Mouse (Mus musculus) C2C12 (cell line): ENCODE measurements around the gene Olfr1107. TPM values are rescaled to one million over a fixed set of nuclear protein-coding genes. Genes with fewer than 3 reads are reported as not detected.

Source experiments
- H3K27me3 ChIP-seq: one replicate; pipeline ENCODE4 v1.6.1; 2011; ENCODE audit not compliant: control insufficient read depth, insufficient read depth, insufficient read length
- H3K36me3 ChIP-seq: one replicate; pipeline ENCODE4 v1.6.1; 2011; ENCODE audit not compliant: control insufficient read depth, insufficient read depth
- H3K4me3 ChIP-seq: one replicate; pipeline ENCODE4 v1.5.1; 2011; ENCODE audit warnings: mild to moderate bottlenecking, control low read depth; ENCODE audit not compliant: poor library complexity, insufficient read depth, severe bottlenecking
- H3K79me2 ChIP-seq: one replicate; pipeline ENCODE4 v1.6.1; 2011; ENCODE audit not compliant: control insufficient read depth, insufficient read depth
- H3K79me3 ChIP-seq: one replicate; pipeline ENCODE4 v1.6.1; 2011; ENCODE audit warnings: low read depth, control low read depth
- H3ac ChIP-seq: one replicate; pipeline ENCODE3; 2011; ENCODE audit warnings: low read depth; ENCODE audit not compliant: control insufficient read depth, insufficient read length
- CEBPB ChIP-seq: IDR thresholded peaks from one replicate; pipeline ENCODE4 v1.6.1; 2011; ENCODE audit warnings: low read depth, mild to moderate bottlenecking, control low read depth, moderate library complexity
- CTCF ChIP-seq: IDR thresholded peaks from one replicate; pipeline ENCODE4 v1.5.1; 2011; ENCODE audit not compliant: control insufficient read depth, insufficient read depth, insufficient read length
- FOSL1 ChIP-seq: IDR thresholded peaks from one replicate; pipeline ENCODE4 v1.8.0; 2011; ENCODE audit warnings: mild to moderate bottlenecking, low read length; ENCODE audit not compliant: poor library complexity, insufficient read depth, severe bottlenecking
- MAX ChIP-seq: IDR thresholded peaks from one replicate; pipeline ENCODE4 v1.6.1; 2011; ENCODE audit warnings: mild to moderate bottlenecking, control low read depth
- MYOD1 ChIP-seq: IDR thresholded peaks from one replicate; pipeline ENCODE4 v1.6.1; 2011; ENCODE audit warnings: low read depth; ENCODE audit not compliant: control insufficient read depth, insufficient read length
- MYOG ChIP-seq: IDR thresholded peaks from one replicate; pipeline ENCODE4 v1.6.1; 2011; ENCODE audit not compliant: control insufficient read depth, insufficient read length; ENCODE audit errors: extremely low read depth
- USF1 ChIP-seq: IDR thresholded peaks from one replicate; pipeline ENCODE4 v1.6.1; 2011; ENCODE audit warnings: low read depth, mild to moderate bottlenecking, control low read depth, moderate library complexity
- long read RNA-seq, 2 experiments: library from polyadenylated mRNA; unstranded; transcript quantifications; one replicate each; pipeline ENCODE4 v2.0.0; 2019 to 2020
- polyA plus RNA-seq: library from polyadenylated mRNA; unstranded; fragments of >200 nt; fragmentation: generic; extraction: Trizol; gene quantifications from one replicate; pipeline ENCODE4 v1.2.1, GENCODE M21; 2012; ENCODE audit warnings: missing spikeins

The Olfr1107 gene
- polyA plus RNA-seq = not detected
- long read RNA-seq, experiment 1 = 0 reads
- long read RNA-seq, experiment 2 = 0 reads

DNA sequence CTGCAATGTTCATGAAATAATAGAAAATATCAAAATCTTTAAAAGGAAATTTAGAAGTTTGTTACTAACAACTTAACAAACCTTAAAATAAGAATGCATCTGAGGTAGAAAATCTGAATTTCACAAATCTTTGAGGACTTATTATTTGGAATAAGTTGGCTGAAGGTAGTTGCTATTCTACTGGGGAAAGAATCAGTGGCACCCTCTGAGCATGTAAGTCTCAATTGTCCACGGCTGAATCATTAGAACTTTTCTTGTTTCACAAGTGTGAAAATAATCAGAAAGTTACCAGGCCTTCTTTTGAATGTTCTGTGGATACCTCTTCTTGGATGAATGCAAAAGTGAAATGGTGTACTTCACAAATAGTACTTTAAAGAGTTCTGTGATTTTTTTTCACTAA is at the start of gene Olfr1107:
TSS of gene Olfr1107 (minus strand) at position 101 of the 400 bp plus-strand sequence.
- no peaks in the 10 kb centered on the region for H3K79me2 ChIP-seq
- no peaks in the 10 kb centered on the region for H3K36me3 ChIP-seq
- no peak within 1 kb of the TSS for H3ac ChIP-seq
- no peaks in the 10 kb centered on the region for H3K79me3 ChIP-seq
- H3K4me3 ChIP-seq = no peak within 1 kb of the TSS
- H3K27me3 ChIP-seq = no peaks in the 10 kb centered on the region
- TF ChIP-seq USF1 (no peak), MAX (no peak), CTCF (no peak)

DNA sequence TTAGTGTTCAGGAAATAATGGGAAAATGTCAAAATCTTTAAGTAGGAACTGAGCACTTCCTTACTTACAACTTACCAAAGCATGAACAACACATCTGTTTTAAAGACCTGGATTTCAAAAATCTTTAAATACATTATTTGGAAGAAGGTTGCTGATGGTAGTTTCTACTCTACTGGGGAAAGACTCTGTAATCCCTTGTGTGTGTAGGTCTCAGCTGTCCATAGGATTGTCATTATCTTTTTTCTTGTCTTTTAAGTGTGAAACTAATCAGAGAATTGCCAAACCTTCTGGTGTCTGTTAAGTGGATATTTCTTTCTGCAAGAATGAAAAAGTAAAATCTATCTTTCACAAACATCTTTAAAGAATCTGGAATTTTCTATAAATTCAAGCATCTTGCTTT is 38.9 kb upstream of the Olfr1107 start, which contains the start of gene Olfr259:
TSS of gene Olfr259 (minus strand) at position 101 of the 400 bp plus-strand sequence.
- H3K4me3 ChIP-seq = no peak within 1 kb of the TSS
- no peaks in the 10 kb centered on the region for H3K36me3 ChIP-seq
- H3K79me2 ChIP-seq = no peaks in the 10 kb centered on the region
- no peaks in the 10 kb centered on the region for H3K79me3 ChIP-seq
- H3ac ChIP-seq = no peak within 1 kb of the TSS
- no peaks in the 10 kb centered on the region for H3K27me3 ChIP-seq
- TF ChIP-seq CEBPB = no peak

DNA sequence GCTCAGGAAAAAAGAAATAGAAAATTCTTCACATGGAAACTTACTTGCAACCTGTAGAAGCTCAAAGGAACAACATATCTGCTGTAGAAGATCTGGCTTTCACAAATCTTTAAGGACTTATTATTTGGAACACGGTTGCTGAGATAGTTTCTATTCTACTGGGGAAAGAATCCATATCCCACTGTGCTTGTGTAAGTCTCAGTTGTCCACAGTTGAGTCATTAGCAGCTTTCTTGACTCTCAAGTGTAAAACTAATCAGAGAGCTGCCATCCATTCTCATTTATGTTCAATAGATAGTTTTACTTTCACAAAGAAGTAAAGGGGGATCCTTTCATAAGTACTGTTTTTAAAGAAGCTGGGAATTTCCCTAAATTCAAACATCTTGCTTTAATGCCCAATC is 20.3 kb upstream of the Olfr1107 start, which contains the start of gene Olfr1109:
TSS of gene Olfr1109 (minus strand) at position 101 of the 400 bp plus-strand sequence.
- no peaks in the 10 kb centered on the region for H3K36me3 ChIP-seq
- no peaks in the 10 kb centered on the region for H3K79me3 ChIP-seq
- H3K27me3 ChIP-seq = no peaks in the 10 kb centered on the region
- no peaks in the 10 kb centered on the region for H3K79me2 ChIP-seq
- H3ac ChIP-seq = no peak within 1 kb of the TSS
- TF ChIP-seq USF1 (no peak), MYOG (no peak), CEBPB (no peak), MYOD1 (no peak), CTCF (no peak), MAX (no peak), FOSL1 (no peak)
- no peak within 1 kb of the TSS for H3K4me3 ChIP-seq

DNA sequence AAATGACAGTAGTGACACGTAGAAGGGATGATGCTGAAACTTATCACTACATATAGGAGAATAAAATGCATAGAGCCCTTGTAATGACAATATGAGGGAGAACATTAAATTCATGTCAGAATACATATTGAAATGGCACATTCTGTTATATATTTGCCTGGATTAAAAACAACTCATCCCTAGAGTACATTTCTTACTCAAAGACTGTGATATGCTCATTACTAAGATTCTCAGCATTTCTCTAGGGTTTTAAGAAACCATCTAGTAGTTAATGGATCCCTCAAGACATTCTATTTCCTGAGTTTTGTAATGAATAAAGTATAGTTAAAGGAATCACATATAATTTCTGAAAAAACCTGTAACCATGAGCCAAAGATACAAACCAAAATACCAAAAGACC is 23.4 kb downstream of the Olfr1107 start, which contains the start of gene Olfr1106:
TSS of gene Olfr1106 (minus strand) at position 101 of the 400 bp plus-strand sequence.
- no peaks in the 10 kb centered on the region for H3K36me3 ChIP-seq
- H3K27me3 ChIP-seq = no peaks in the 10 kb centered on the region
- H3K4me3 ChIP-seq = no peak within 1 kb of the TSS
- TF ChIP-seq MAX = no peak
- TF ChIP-seq CEBPB = no peak
- no peak within 1 kb of the TSS for H3ac ChIP-seq
- H3K79me3 ChIP-seq = no peaks in the 10 kb centered on the region
- H3K79me2 ChIP-seq = no peaks in the 10 kb centered on the region

DNA sequence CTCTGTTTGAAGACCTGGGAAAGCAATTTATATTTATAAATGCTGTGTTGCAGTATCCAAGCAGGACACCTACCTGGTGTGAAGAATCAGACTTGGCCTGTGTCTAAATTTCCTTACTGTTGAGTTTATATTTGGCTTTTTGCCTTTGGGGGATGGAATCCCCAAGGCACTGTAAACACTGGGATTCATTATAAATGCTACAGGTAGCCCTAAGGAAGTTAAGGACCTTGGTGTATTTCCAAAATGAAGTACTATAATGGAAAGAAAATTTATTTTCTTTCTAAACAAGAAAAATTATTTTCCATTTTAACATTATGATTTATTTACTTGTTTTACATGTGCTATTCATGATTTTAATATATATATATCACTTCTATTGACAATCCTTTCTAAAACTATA is 39.2 kb downstream of the Olfr1107 start, which contains the start of gene Olfr1105:
TSS of gene Olfr1105 (minus strand) at position 101 of the 400 bp plus-strand sequence.
- no peaks in the 10 kb centered on the region for H3K36me3 ChIP-seq
- H3K79me3 ChIP-seq = no peaks in the 10 kb centered on the region
- no peak within 1 kb of the TSS for H3K4me3 ChIP-seq
- no peaks in the 10 kb centered on the region for H3K79me2 ChIP-seq
- H3ac ChIP-seq = no peak within 1 kb of the TSS
- H3K27me3 ChIP-seq = no peaks in the 10 kb centered on the region
- TF ChIP-seq USF1 (no peak), CTCF (no peak), MYOD1 (no peak), FOSL1 (no peak), MAX (no peak), CEBPB (no peak), MYOG (no peak)

DNA sequence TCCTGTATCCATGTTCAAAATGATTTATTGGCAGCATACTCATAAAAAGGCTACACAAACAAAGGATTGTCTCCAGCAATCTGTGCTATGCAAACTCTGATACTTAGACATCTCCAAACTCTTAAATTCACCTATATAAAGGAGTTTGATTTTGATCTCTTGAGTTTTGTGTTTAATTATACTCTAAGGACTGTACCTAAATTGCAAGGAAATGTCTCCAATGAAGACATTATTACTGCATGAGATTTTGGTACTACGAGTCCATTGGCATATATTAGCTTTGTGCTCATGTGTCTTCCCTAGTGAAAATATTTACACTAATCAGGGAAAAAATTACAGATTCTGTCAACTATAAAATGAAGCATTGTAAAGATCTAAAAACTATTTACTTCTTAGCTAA is 48.6 kb downstream of the Olfr1107 start, which contains the start of gene Olfr1104:
TSS of gene Olfr1104 (minus strand) at position 101 of the 400 bp plus-strand sequence.
- H3K4me3 ChIP-seq = no peak within 1 kb of the TSS
- TF ChIP-seq USF1 (no peak), CTCF (no peak), MAX (no peak), CEBPB (no peak), MYOD1 (no peak), MYOG (no peak), FOSL1 (no peak)
- H3ac ChIP-seq = no peak within 1 kb of the TSS
- no peaks in the 10 kb centered on the region for H3K27me3 ChIP-seq
- no peaks in the 10 kb centered on the region for H3K79me3 ChIP-seq
- H3K36me3 ChIP-seq = no peaks in the 10 kb centered on the region
- no peaks in the 10 kb centered on the region for H3K79me2 ChIP-seq

Other genes starting within 250 kb of the Olfr1107 start
- gene Olfr1095, start 224.1 kb downstream of the Olfr1107 start, polyA plus RNA-seq = not detected
- not detected for gene Gm13723, start 201.0 kb downstream of the Olfr1107 start, polyA plus RNA-seq
- gene Olfr1097, start 183.6 kb downstream of the Olfr1107 start, polyA plus RNA-seq = not detected
- not detected for gene Olfr1098, start 151.3 kb downstream of the Olfr1107 start, polyA plus RNA-seq
- gene Olfr1099, start 115.1 kb downstream of the Olfr1107 start, polyA plus RNA-seq = not detected
- gene Olfr1100, start 95.9 kb downstream of the Olfr1107 start, polyA plus RNA-seq = not detected
- not detected for gene Olfr1101, start 84.6 kb downstream of the Olfr1107 start, polyA plus RNA-seq
- not detected for gene Olfr1102, start 77.4 kb downstream of the Olfr1107 start, polyA plus RNA-seq
- not detected for gene Olfr1104, start 48.7 kb downstream of the Olfr1107 start, polyA plus RNA-seq
- not detected for gene Olfr1105, start 39.3 kb downstream of the Olfr1107 start, polyA plus RNA-seq
- not detected for gene Olfr1106, start 23.5 kb downstream of the Olfr1107 start, polyA plus RNA-seq
- gene Olfr1109, start 20.2 kb upstream of the Olfr1107 start, polyA plus RNA-seq = not detected
- not detected for gene Olfr259, start 38.8 kb upstream of the Olfr1107 start, polyA plus RNA-seq
- gene Olfr1110, start 64.5 kb upstream of the Olfr1107 start, polyA plus RNA-seq = not detected
- gene Olfr1111, start 76.8 kb upstream of the Olfr1107 start, polyA plus RNA-seq = not detected
- not detected for gene Olfr1112, start 112.0 kb upstream of the Olfr1107 start, polyA plus RNA-seq
- not detected for gene Olfr1113, start 133.2 kb upstream of the Olfr1107 start, polyA plus RNA-seq
- gene Olfr1115, start 172.2 kb upstream of the Olfr1107 start, polyA plus RNA-seq = not detected
- not detected for gene Olfr1116, start 191.7 kb upstream of the Olfr1107 start, polyA plus RNA-seq
- not detected for gene Olfr1118, start 231.8 kb upstream of the Olfr1107 start, polyA plus RNA-seq